Mouse (Mus musculus) heart, postnatal 0 days (tissue): ENCODE measurements around the gene Nhsl2. TPM values are rescaled to one million over a fixed set of nuclear protein-coding genes. Genes with fewer than 3 reads are reported as not detected.

Experiments
- ATAC-seq: fragments of 200-750 bp; cut with Nextera tagmentation; 2 replicates; pipeline ENCODE4 v1.8.0; 2017; ENCODE audit warnings: low read depth, moderate number of reproducible peaks, moderate library complexity; ENCODE audit not compliant: insufficient read depth
- DNase-seq: peaks from one replicate; pipeline ENCODE4 v3.0.0-alpha.2; 2016; ENCODE audit warnings: low spot score
- H3K27ac ChIP-seq: fragments of 300-500 bp; sonication (generic); 2 replicates; pipeline ENCODE4 v1.5.1; 2014; ENCODE audit warnings: low read depth, mild to moderate bottlenecking
- H3K27me3 ChIP-seq: fragments of 300-500 bp; sonication (generic); 2 replicates; pipeline ENCODE4 v1.6.1; 2014; ENCODE audit warnings: low read length, mixed read lengths; ENCODE audit not compliant: control insufficient read depth, insufficient read depth
- H3K36me3 ChIP-seq: fragments of 300-500 bp; sonication (generic); replicated peaks from 2 replicates; pipeline ENCODE4 v1.6.1; 2014; ENCODE audit warnings: low read length, mixed read lengths; ENCODE audit not compliant: control insufficient read depth, insufficient read depth
- H3K4me1 ChIP-seq: fragments of 300-500 bp; sonication (generic); 2 replicates; pipeline ENCODE4 v1.6.1; 2014; ENCODE audit warnings: antibody characterized with exemption; ENCODE audit not compliant: control insufficient read depth, insufficient read depth
- H3K4me2 ChIP-seq: fragments of 300-500 bp; sonication (generic); 2 replicates; pipeline ENCODE4 v1.6.1; 2014; ENCODE audit warnings: low read depth, mild to moderate bottlenecking, low read length, moderate library complexity
- H3K4me3 ChIP-seq: fragments of 300-500 bp; sonication (generic); 2 replicates; pipeline ENCODE4 v1.5.1; 2014; ENCODE audit warnings: low read depth, low read length
- H3K9ac ChIP-seq: fragments of 300-500 bp; sonication (generic); replicated peaks from 2 replicates; pipeline ENCODE4 v1.6.1; 2014; ENCODE audit warnings: low read depth, low read length, mixed read lengths
- H3K9me3 ChIP-seq: fragments of 300-500 bp; sonication (generic); replicated peaks from 2 replicates; pipeline ENCODE4 v1.6.1; 2016; ENCODE audit warnings: low read length; ENCODE audit not compliant: control insufficient read depth
- CTCF ChIP-seq: IDR thresholded peaks from 2 replicates; pipeline ENCODE4 v1.5.1; 2016; ENCODE audit warnings: antibody characterized with exemption, control low read depth, low read depth
- EP300 ChIP-seq: IDR thresholded peaks from 2 replicates; pipeline ENCODE4 v1.6.1; 2016; ENCODE audit warnings: antibody characterized with exemption, low read depth
- WGBS: fragments of 180-500 bp; shearing (Covaris S2); extraction: QIAGEN DNeasy Blood & Tissue Kit; methylation state at CpG from one replicate; pipeline ENCODE4 v1.1.7; 2014; 5-methylcytosine and 5-hydroxymethylcytosine counted together
- polyA plus RNA-seq: library from polyadenylated mRNA; unstranded; fragments of >200 nt; fragmentation: Nextera tagmentation; extraction: Ambion mirVana; gene quantifications from 2 replicates; pipeline ENCODE4 v1.2.1, GENCODE M21; 2015
- total RNA-seq: library from RNA; depleted of rRNA; stranded (reverse); fragments of >200 nt; gene quantifications from 2 replicates; pipeline ENCODE4 v1.2.3, GENCODE M21; 2014; ENCODE audit warnings: low replicate concordance

Nhsl2 gene
- total and polyA plus RNA-seq, 2 experiments from 2014 or later, result 2.9 to 18.7 TPM

- Histone ChIP-seq H3K4me3 (no peak overlapping the region), H3K27me3 (no peaks in the 10 kb centered on the region; the same call in 1 of the 2 replicates), H3K27ac (no peak overlapping the region), H3K4me1 (no peaks in the 10 kb centered on the region), H3K4me2 (no peak overlapping the region), H3K36me3 (no peaks in the 10 kb centered on the region), H3K9ac (no peak overlapping the region), H3K9me3 (no peaks in the 10 kb centered on the region)
- ATAC-seq (no peak), DNase-seq (no peak)
- WGBS, result 43% methylated on average over 3 of the region's 3 CpGs
- TF ChIP-seq CTCF (no peak), EP300 (no peak)
Observed at GRCm38 (mm10) chrX:101935291-101935840, 86.2 kb downstream of the Nhsl2 start.

GRCm38 (mm10) chrX:101939486-101939885 is 90.3 kb downstream of the Nhsl2 start:
- Histone ChIP-seq H3K27me3 (peaks cover 6% of the 10 kb centered on the region; the same call in 1 of the 2 replicates), H3K27ac (no peak overlapping the region), H3K4me1 (no peaks in the 10 kb centered on the region), H3K9me3 (no peaks in the 10 kb centered on the region), H3K36me3 (no peaks in the 10 kb centered on the region), H3K9ac (no peak overlapping the region), H3K4me2 (no peak overlapping the region), H3K4me3 (no peak overlapping the region)
- DNase-seq, result no peak
- no peak for ATAC-seq
- 79% methylated on average over 5 of the region's 5 CpGs for WGBS
- TF ChIP-seq EP300 (no peak), CTCF (no peak)

GRCm38 (mm10) chrX:101942461-101942896 is 93.3 kb downstream of the Nhsl2 start:
- Histone ChIP-seq H3K4me2 (no peak overlapping the region), H3K27ac (peak overlapping the region; percentile 36), H3K9me3 (no peaks in the 10 kb centered on the region), H3K27me3 (peaks cover 6% of the 10 kb centered on the region; the same call in 1 of the 2 replicates), H3K36me3 (no peaks in the 10 kb centered on the region), H3K9ac (no peak overlapping the region), H3K4me1 (no peaks in the 10 kb centered on the region), H3K4me3 (no peak overlapping the region)
- no peak for TF ChIP-seq EP300
- TF ChIP-seq CTCF, result peak; percentile 91
- DNase-seq (peak; percentile 61), ATAC-seq (peak; percentile 96)
- 12% methylated on average over 6 of the region's 6 CpGs for WGBS

GRCm38 (mm10) chrX:101943743-101944142 is 94.6 kb downstream of the Nhsl2 start:
- Histone ChIP-seq H3K4me3 (no peak overlapping the region), H3K9ac (no peak overlapping the region), H3K4me2 (no peak overlapping the region), H3K4me1 (no peaks in the 10 kb centered on the region), H3K36me3 (no peaks in the 10 kb centered on the region), H3K27ac (no peak overlapping the region), H3K27me3 (peaks cover 6% of the 10 kb centered on the region; the same call in 1 of the 2 replicates), H3K9me3 (no peaks in the 10 kb centered on the region)
- 29% methylated on average over 2 of the region's 2 CpGs for WGBS
- no peak for ATAC-seq
- no peak for DNase-seq
- TF ChIP-seq EP300, result no peak
- TF ChIP-seq CTCF, result no peak

DNA sequence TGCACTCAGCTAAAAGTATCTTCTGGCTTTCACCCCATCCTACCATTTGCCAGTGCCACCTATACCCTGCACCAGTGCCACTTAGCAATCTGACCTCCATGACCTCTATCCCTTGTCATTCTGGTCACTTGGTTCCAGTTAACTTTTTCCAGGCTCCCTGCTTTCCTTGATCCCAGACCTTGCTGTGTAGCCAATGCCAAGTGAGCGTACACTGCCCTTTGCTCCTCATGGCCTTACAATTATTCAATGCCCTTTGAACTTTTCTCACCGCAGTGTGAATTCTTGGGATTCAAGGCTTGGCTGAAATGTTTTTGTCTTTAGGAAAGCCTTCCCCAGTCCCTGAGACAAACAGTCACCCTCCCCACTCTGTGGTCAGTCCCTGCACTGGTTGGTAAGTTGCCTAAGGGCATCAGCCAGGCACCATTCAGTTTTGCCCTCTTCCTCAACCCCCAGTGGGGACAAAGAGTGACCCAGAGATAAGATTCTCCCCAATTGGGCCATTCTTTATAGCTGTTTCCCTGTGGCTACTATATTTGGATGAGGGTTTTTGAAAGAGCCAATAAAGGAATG is 95.7 kb downstream of the Nhsl2 start:
- Histone ChIP-seq H3K36me3 (no peaks in the 10 kb centered on the region), H3K4me3 (no peak overlapping the region), H3K27ac (no peak overlapping the region), H3K4me1 (no peaks in the 10 kb centered on the region), H3K4me2 (no peak overlapping the region), H3K9ac (no peak overlapping the region), H3K9me3 (no peaks in the 10 kb centered on the region), H3K27me3 (peaks cover 6% of the 10 kb centered on the region; the same call in 1 of the 2 replicates)
- TF ChIP-seq EP300 (no peak), CTCF (no peak)
- WGBS, result 81% methylated on average over 2 of the region's 2 CpGs
- no peak for DNase-seq
- ATAC-seq, result no peak
